Mouse (Mus musculus) kidney, adult 18-20 months (tissue): Measurements from ENCODE around the gene Timm8a2.
A peak's percentile ranks its signal among the peaks of the same experiment; 100 is the strongest.

Experiments used
- DNase-seq: peaks from one replicate; pipeline ENCODE4 v3.0.0; 2021

Gene Timm8a2

DNA sequence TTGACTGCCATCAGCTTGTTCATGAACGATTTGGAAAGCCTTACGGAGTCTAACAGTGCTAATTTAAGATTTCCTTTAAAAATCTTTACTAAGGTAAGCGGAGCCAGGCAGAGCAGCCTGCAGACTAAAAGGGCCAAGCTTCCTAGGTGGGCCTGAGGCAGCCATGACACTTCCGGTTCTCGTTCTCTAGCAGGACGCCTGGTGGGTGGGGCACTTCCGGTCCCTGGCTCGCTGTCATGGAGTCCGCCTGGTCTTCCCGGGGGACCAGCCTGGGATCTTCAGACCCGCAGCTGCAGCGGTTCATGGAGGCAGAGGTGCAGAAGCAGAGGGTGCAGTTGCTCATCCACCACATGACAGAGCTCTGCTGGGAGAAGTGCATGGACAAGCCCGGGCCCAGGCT is at the start of gene Timm8a2:
Gene Timm8a2, plus strand, starts transcription at position 224 of the 400 bp plus-strand sequence.
- DNase-seq: no peak

DNA sequence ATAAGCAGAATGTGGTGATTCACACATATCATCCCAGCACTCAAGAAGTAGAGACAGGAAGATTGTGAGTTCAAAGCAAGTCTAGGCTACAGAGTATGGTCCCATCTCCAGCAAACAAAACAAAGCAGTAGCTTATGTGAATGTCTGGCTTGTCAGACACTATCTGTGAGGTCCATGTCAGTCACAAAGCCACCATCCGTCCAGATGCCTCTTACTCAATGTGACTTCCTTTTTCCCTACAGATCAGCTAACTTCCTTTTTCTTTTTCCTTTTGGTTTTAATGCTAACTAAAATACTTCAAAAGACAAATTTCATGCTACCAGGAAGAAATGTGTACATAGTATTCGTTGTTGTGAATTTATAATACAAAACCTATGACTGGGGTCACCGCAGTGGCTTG is 49.0 kb upstream of the Timm8a2 start:
- DNase-seq: no peak

DNA sequence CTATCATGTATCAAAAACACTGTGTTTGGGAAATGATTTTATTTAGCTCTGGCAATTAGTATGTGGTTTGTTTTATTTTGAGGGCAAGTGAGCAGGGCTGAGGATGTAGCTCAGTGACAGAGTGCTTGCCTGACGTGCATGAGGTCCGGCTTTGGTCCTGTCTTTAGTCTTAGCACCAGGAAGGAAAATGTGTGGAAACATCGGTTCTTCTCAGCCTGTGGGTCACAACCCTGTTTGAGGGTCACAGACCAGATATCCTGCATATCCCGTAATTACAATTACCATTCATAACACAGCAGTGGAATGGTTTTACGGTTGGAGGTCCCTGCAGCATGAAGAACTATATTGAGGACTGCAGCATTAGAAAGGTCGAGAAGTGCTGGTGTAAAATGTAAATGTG is 48.4 kb upstream of the Timm8a2 start:
- no peak for DNase-seq

DNA sequence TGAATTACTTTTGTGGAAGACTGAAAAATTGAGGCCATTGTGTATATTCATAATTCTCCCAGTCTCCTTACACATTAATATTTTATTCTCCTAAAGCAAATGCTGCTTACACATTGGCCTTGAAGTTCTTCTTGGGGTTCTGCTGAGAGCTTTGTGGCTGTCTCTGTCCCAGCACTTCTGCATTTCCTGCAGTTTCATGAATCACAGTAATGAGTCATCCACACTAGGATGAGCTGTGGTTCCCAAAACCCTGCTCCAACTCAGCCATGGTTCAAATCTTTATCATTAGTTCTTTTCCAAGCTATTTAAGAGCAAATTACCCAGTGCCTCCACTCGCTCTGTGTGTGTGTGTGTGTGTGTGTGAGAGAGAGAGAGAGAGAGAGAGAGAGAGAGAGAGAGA is 47.2 kb upstream of the Timm8a2 start:
- no peak for DNase-seq

DNA sequence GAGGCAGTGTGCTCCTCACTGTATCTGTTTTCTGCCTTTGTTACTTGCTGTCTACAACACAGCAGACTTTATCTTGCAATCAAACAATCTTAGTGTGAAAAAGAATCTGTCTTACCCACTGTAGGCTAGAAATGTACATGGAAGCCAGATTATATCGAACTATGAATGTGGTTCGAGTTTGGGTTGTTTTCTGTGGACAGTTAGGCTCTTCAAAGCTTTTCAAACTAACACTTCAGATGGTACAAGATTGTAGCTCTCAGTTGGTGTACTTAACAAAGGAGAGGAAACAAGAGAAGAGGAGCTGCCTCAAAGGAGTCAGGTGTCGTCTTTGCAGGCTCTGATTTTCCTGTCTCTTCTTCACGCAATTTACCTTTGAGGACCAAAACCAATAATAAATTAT is 46.8 kb upstream of the Timm8a2 start:
- no peak for DNase-seq

DNA sequence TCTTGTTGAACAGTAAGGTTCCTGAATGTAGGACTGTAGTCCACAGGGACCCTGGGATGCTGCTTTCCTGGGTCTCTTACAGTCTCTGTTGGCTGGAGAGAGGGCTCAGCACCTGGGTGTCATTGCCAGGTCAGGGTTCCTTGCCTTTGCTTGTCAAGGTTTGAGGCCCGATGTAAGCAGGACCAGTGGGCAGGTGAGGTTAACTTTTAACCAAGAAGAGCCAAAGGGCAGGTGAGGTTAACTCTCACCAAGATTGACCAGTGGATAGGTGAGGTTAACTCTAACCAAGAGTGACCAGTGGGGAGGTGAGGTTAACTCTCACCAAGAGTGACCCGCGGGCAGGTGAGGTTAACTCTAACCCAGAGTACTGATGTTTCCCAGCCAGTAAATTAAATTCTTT is 45.1 kb upstream of the Timm8a2 start:
- peak; percentile 29 for DNase-seq

DNA sequence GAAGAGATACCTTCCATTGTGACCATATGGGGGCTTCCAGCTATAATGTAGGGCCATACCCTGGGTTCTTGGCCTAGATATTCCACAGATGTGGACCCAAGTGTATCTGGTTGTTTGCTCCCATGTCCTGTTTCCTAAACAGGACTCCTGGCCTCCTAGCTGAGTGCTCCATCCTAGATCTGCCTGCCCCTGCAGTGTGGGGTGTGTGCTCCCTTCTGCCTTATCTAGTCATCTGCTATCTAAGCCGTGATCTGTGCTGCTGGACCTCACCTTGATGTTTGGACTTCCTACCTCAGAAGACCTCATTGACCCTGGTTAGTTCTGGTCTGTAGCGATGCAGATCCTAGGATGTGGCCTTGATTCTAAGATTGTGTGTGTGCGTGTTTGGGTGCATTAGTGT is 44.6 kb upstream of the Timm8a2 start:
- DNase-seq: no peak

DNA sequence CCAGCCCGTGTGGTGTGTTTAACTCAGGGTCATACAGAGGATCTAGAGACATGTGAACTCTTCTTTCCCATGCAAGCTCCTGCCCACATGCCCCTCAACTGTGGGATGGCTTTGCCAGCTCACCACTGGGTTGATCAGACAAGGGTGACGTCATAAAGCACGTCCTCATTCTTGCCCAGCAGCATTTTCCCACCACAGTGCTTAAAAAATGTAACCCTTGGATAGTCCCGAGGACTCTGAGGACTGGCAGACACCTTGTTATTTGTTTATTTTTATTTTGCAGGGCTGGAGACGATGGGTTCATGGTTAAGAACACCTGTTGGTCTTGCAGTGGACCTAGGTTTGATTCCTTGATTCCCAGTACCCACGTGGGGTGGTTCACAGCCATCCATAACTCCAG is 43.6 kb upstream of the Timm8a2 start:
- DNase-seq: no peak

DNA sequence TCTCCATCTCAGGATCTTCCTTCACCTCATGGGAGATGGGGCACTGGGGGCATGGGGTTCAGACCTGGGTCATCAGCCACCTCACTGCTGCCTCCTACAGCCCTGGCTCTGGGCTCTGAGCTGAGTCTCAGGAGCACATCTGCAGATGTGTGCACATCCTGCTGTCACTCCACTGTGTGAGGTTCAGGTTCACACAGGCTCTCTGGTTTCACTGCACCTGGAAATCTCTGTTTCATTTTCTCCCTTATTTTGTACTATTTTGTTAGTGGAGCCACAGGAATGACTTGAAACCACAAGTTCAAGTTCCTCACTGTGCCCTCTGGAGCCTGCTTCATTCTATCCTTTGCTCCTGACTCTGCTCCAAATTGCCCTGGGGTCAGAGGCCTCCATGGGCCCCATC is 42.6 kb upstream of the Timm8a2 start:
- DNase-seq: no peak

DNA sequence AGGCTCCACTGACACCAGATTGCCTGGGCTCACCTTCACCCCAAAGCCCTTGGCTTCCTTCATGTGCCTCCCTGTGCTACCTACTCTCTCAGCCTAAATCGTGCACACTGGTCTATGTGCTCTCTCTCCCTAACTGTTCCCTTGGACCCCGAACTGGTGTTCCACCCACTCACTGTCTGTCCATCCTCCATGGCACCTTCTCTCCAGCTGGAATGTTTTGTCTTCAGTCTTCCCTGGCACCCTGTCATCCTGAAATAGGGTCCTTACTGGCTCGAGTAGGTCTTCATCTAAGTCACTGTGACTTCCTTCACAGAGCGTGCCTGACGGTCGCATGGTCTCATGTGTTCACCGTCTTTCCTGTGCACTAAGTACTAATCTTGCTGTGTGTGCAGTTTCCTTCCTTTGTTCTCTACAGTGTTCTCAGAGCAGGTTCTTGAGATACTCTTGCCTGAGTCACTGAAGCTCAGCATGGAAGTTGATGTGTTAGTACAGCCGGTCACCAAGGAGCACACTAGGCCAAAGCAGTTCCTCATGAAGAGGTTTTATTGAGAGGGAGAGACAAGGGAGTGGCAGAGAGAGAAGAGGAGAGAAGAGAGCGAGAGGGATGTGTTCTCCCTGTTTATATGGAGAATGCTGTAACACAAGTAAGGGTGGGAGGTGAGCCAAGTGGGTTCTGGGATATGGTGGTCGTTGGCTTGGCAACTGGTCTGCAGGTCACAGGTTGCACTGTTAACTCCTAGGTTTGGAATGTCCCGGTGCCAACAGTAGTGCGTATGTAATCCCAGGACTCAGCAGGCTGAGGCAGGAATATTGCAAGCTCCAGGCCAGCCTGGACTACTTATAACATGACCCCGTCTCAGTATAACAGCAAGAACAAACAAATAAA is 41.8 kb upstream of the Timm8a2 start:
- no peak for DNase-seq

DNA sequence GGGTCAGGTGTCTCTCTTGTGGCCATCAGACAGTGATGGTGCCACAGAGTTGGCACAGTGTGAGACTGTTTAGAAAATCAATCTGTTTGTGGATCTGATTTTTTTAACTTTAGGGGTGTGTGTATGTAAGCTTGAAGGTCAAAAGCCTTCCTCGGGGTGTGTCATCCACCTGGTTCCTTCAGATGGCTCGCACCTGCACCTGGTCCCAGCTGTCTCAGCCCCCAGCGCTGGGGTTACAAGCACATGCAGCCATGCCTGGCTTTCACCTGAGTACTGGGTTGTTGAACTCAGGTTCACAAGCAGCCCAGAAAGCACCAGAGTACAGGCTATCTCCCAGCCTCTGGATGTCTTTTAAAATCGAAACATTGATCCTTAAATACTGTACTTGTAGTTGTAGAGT is 40.9 kb upstream of the Timm8a2 start:
- DNase-seq: no peak

DNA sequence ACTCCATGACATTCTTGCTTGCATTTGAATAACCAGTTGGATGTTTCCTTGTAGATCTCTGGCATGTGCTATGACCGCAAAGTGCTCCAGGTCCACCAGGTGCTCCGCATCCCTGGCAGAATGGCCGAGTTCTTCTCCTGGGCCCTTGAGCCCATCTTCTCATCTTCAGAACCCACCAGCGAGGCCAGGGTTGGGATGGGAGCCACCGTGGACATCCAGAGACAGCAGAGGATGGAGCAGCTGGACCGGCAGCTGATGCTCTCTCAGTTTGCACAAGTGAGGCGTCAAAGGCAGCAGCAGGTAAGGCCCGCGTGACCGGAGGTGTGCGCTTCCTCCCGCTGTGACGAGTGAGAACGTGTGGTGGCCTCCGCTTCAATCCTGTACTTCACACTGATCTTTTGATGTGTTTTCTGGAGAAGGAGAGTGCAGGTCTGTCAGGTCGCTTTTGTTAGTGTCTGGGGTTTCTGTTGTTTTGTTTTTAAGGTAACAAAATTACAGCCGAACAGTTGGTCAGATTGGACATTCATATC is 40.2 kb upstream of the Timm8a2 start:
- DNase-seq: no peak

DNA sequence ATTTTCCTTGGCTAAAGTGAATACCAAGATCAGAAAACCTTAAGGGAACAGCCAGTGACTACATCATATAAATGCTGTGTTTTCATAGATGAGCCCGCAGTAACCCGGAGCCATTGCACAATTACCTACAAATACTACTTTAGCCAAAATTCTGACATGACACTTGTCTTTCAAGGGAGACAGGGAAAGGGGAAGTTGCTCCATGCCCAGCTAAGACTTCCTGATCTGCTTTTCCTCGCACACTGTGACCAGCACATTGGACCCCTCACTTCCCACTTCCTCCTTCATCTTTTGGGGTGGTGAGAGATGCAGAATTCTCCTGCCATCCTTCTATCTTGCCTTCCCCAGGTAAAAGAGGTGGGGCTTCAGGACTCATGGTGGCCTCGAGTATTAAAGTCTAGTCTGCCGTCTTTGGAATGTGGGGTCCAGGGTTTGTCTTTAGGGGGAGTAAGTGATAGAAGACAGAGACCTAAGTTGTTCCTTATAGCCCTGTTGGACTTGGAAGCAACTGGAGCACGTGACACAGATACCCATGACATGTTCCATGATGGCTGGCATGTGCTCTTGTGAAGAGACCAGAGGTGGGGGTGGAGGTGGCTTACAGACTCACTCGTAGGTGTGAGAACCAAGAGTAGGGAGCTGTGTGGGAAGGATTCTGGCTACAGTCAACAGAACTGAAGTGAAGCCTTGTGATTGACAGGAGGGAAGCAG is 39.5 kb upstream of the Timm8a2 start:
- no peak for DNase-seq

DNA sequence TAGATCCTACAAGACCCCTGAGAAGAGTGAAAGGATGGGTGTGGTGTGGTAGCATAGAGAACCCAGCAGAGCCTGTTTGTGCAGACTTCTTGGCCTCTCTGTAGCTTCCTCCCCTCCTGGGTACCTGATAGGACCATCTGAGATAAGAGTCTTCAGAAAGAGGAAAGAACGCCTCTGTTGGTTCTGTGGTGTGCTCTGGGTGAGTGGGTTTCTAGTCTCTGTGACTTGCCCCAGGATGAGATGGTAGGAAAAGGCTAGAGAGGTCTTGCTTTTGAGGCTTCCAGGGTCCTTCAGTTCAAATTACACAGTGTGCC is 39.0 kb upstream of the Timm8a2 start:
- DNase-seq: no peak

DNA sequence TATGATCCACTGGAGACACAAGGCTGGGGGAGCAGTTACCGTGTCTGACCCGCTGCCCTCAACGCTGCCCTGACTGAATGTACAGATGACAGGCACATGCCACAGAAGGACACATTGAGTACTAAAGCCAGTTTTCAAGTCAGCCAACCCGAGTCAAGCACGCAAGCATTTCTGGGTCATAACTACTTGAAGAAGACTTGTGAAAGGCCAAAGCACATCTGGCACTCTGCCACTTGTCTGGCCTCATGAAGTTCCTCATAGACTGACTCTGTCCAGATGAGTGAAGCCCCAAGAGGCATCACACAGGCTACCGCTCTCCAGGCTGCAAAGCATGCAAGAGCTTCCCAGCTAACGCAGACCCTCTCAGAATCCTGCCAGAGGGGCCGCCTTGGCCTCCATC is 37.7 kb upstream of the Timm8a2 start:
- DNase-seq: peak; percentile 74

DNA sequence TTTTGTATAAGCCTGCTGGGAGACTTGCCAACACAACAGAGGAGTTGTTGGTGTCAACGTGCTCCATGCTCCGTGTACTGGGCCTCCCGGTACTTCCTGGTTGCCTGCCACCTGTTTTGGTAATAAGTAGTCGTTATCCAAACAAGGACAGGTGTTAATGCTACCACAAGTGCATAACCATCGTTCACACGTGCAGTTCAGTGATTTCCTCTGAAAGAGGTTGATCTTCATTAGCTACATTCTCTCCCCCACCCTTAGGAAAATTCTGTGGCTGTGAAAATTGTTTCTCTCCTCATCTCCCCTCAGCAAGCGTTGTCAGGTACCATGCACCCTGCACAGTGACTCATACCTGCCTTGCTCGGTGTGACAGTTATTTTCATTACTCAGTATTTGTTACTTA is 35.0 kb upstream of the Timm8a2 start:
- DNase-seq: no peak

DNA sequence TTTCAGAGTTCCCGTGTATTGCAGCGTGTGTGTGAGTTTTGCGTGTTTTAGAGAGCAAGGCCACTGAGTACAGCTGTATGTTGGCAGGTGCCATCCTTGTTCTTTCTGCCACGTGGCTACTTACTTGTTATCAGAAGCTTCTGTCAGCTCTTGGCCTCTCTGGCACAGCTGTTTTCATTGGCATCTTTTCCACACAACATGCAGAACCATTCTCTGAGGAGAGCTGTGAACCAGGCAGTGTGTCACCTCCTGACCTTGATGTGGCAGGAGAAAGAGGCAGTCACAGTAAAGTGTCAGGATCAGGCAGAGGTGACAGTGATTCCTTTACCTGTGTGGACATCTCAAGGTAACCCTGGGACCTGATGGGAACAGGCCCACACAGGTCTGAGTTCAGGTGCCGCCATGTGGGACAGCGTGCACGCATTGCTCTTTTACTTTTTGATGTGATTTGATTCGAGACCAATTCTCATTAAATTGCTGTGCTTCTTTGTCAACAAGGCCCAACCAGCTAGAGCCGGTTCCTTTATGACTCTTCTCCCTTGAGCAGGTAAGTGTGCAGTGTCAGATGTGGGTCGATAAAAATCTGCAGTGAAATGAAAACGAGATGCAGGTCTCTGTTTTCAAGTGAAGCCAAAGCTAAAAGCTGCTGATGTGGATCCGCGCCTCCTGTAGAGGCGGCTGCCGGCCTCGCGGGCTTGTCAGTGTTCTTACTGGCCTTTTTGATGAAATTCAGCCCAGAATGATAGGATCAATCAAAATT is 33.9 kb upstream of the Timm8a2 start:
- no peak for DNase-seq

DNA sequence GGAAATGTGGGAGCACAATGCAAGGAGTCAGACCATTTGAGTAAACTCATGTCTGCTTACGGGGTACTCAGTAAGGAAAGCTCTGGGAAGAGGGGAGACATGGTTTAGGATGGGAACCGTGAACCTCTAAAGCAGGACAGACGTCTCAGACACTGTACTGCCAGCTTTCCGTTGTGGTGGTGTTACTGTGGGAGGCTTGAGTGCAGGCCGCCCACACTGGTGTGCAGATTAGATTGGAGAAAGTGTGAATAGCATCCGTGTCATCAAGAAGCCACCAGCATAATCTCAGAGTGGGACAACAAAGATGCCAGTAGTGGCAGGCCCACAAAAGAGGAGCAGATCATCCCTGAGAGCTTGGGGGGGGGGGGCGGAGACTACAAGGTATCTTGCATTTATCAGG is 32.2 kb upstream of the Timm8a2 start:
- no peak for DNase-seq

DNA sequence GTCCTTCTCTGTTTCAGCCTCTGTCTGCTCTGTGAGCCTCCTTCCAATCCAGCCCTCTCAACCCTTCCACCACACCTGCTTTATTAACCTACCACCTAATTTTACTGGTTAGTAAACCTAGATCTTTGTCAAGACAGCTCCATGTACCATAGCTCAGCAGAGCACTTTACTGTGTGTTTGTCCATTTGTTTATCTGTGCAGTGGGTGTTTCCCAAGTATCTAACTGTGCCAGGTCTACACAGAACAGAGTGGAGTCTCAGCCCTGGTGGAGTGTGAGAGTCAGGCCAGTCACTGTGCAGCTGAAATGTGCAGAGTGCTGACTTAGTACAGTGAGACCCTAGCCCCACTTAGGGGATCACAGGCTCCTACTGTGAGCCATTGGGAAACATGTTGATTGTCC is 30.7 kb upstream of the Timm8a2 start:
- DNase-seq: no peak

DNA sequence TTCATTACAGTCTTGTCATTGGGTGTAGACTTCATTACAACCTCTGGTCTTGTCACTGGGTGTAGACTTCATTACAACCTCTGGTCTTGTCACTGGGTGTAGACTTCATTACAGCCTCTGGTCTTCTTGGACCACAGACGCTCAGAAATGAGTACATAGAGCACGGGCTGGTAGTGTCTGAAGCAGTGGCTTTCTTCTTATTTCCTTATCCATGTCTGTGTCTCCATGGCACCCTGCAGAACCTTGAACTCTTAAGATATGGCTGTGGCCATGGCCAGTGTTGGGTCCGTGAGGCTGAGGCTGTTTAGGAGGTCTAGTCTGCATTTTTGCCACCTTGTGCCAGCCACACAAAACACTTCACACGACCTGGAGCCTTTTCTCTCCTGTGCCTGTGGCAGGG is 26.2 kb upstream of the Timm8a2 start:
- DNase-seq: no peak

DNA sequence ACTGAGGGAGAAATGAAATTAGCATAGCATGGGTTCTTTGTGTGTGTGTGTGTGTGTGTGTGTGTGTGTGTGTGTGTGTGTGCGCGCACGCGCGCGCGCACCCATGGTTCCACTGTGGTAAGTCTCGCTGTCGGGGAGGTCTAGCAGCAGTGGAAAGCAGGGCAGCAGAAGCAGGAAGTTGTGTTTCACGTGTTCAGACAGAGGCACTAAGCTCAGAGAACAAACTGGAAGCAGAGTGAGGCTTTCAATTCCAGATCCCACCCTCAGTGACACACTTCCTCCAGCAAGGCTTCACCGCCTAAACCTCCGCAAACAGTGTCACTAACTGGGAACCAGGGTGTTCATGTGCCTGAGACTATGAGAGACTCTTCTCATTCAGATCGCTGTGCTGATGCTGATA is 25.0 kb upstream of the Timm8a2 start:
- DNase-seq: no peak

DNA sequence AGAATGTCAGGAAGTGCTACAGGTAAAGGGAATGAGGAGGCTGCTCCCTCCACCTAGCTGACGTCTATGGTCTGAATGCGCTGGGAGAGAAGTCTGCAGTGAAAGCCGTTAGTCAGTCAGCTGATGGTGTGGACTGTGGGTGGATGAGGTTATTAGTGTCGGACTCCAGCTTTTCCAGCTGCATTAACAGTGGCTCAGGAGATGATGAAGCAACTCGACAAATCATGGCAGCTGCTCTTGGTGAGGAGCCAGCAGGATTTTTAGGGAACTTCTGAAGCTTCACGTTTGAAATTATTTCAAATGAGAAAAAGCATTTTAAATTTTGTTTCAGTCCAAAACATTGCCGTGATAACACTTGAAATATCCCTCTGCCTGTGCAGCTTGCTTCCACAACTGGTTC is 24.2 kb upstream of the Timm8a2 start:
- DNase-seq: no peak

DNA sequence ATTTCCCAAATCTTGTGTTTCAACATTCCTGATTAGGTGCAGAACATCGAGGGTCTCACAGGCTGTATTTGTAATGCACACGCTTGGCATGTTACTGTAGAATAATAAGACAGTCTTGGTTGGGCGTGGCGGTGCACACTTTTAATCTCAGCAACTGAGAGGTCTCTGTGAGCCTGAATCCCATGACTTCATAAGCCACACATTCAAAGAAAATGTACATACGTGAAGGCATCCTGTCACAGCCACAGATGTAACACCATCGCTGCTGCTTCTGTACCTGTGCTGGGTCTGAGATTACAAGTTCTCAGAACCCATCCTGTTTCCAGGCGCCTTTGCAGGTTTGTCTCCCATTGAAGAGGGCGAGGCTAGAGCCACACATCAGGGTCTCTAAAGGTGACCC is 22.7 kb upstream of the Timm8a2 start:
- DNase-seq: no peak

DNA sequence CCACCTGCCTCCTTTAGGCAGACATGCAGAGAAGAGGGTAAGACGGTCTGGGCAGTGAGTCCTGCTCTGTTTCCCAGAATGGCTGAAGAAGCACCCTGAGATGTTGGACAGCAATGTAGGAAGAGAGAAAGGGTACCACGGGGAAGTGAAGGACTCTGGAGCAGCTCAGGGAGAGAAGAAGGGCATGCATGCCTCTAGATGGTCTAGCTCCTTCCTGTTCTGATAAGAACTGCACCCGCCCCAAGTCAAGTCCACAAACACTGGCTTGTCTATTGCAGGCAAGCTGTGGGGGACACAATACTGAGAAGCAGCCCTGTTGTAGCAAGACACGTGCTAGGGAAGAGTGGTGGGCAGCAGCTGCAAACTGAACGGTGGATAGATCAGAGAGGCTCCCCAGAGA is 22.3 kb upstream of the Timm8a2 start:
- no peak for DNase-seq
